Mouse (Mus musculus) mature B cell (primary cell): Measurements from ENCODE around the gene Ttyh2.
"Not testable (repeated sequence)": the region's sequence is repeated elsewhere in the genome, so short reads cannot be mapped to it uniquely, and the experiment has no call there.

Source experiments
- in situ Hi-C: fragments of 300-500 bp; cut with MboI; formaldehyde crosslinking; loops from 2 replicates; pipeline ENCODE4 v1.14.3; 2019

Gene Ttyh2

GRCm38 (mm10) chr11:114656994-114657644 lies 18.1 kb upstream of the Ttyh2 start:
- in situ Hi-C loops = no loop called here

- in situ Hi-C loops = no loop called here
Measured at GRCm38 (mm10) chr11:114657737-114658136, 17.5 kb upstream of the Ttyh2 start.

- in situ Hi-C loops = no loop called here
Measured at GRCm38 (mm10) chr11:114662161-114662560, 13.1 kb upstream of the Ttyh2 start.

- in situ Hi-C loops = no loop called here
Measured at GRCm38 (mm10) chr11:114662746-114663362, 12.4 kb upstream of the Ttyh2 start.

GRCm38 (mm10) chr11:114664164-114664563 lies 11.1 kb upstream of the Ttyh2 start:
- in situ Hi-C loops = no loop called here

GRCm38 (mm10) chr11:114665463-114665862 lies 9.8 kb upstream of the Ttyh2 start:
- in situ Hi-C loops = no loop called here

- in situ Hi-C loops = no loop called here
Measured at GRCm38 (mm10) chr11:114666786-114667185, 8.4 kb upstream of the Ttyh2 start.

- in situ Hi-C loops = no loop called here
Measured at GRCm38 (mm10) chr11:114667236-114667931, 7.8 kb upstream of the Ttyh2 start.

GRCm38 (mm10) chr11:114667932-114668285 lies 7.3 kb upstream of the Ttyh2 start:
- in situ Hi-C loops = not testable (repeated sequence)

- in situ Hi-C loops = no loop called here
Measured at GRCm38 (mm10) chr11:114668301-114668710, 6.9 kb upstream of the Ttyh2 start, which contains the start of gene Rpl38. TSS of gene Rpl38 (plus strand) at chr11:114668524.

- in situ Hi-C loops = no loop called here
Measured at GRCm38 (mm10) chr11:114668741-114669623, 6.2 kb upstream of the Ttyh2 start.

GRCm38 (mm10) chr11:114669651-114670168 lies 5.5 kb upstream of the Ttyh2 start:
- in situ Hi-C loops = loop anchor here (10.0 kb wide), 1 partner anchor 125 kb away; the partner anchor contains the start of genes Btbd17 and Gpr142

GRCm38 (mm10) chr11:114671147-114671546 lies 4.1 kb upstream of the Ttyh2 start:
- in situ Hi-C loops = loop anchor here (10.0 kb wide), 1 partner anchor 124 kb away; the partner anchor contains the start of genes Btbd17 and Gpr142

GRCm38 (mm10) chr11:114672794-114673718 lies 2.2 kb upstream of the Ttyh2 start:
- in situ Hi-C loops = loop anchor here (10.0 kb wide), 1 partner anchor 122 kb away; the partner anchor contains the start of genes Btbd17 and Gpr142

- in situ Hi-C loops = loop anchor here (10.0 kb wide), 1 partner anchor 121 kb away; the partner anchor contains the start of genes Btbd17 and Gpr142
Measured at GRCm38 (mm10) chr11:114673719-114674050, 1.5 kb upstream of the Ttyh2 start.

GRCm38 (mm10) chr11:114674180-114674579 lies 1.1 kb upstream of the Ttyh2 start:
- in situ Hi-C loops = loop anchor here (10.0 kb wide), 1 partner anchor 121 kb away; the partner anchor contains the start of genes Btbd17 and Gpr142

- in situ Hi-C loops = loop anchor here (10.0 kb wide), 1 partner anchor 120 kb away; the partner anchor contains the start of genes Btbd17 and Gpr142
Measured at GRCm38 (mm10) chr11:114674796-114675195, 435 bp upstream of the Ttyh2 start.

- in situ Hi-C loops = loop anchor here (10.0 kb wide), 1 partner anchor 119 kb away; the partner anchor contains the start of genes Btbd17 and Gpr142
Measured at GRCm38 (mm10) chr11:114675826-114676401, 683 bp downstream of the Ttyh2 start.

- in situ Hi-C loops = loop anchor here (10.0 kb wide), 1 partner anchor 118 kb away; the partner anchor contains the start of genes Btbd17 and Gpr142
Measured at GRCm38 (mm10) chr11:114676431-114676830, 1.2 kb downstream of the Ttyh2 start.
